Mouse (Mus musculus): ENCODE results near the gene Mreg. TPM values are rescaled to one million over a fixed set of nuclear protein-coding genes. Genes with fewer than 3 reads are reported as not detected.

Mreg gene
- polyA plus RNA-seq, 1 experiment from 2014 or later = 2.8 TPM

DNA sequence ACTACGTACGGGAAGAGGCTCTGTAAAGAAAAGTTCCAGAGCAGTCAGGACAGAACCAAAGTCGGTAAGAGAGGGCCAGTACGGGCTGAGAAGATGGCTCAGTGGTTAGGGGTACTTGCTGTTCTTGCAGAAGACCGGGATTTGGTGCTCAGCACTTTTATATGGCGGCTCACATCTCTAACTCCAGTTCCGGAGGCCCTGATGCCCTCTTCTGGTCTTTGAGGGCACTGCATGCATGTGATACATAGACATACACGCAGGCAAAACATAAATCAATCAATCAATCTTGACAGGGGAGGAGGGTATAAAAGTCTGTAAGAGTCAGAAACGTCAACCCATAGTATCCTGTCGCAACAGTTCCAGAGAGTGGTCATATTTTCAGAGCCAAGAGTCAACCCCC, 45.1 kb downstream of the Mreg start:
- no peak for ATAC-seq (ENCODE audit: insufficient number of reproducible peaks, insufficient read depth, low FRiP score, low TSS enrichment, low read depth)
- H3K4me1 ChIP-seq (replicated peaks) = no peaks in the 10 kb centered on the region
- no peaks in the 10 kb centered on the region for H3K27me3 ChIP-seq
- no peaks in the 10 kb centered on the region for H3K9me3 ChIP-seq
- no peak overlapping the region for H3K4me2 ChIP-seq
- H3K27ac ChIP-seq = no peak overlapping the region
- no peak overlapping the region for H3K9ac ChIP-seq (replicated peaks)
- no peaks in the 10 kb centered on the region for H3K36me3 ChIP-seq
- no peak overlapping the region for H3K4me3 ChIP-seq (replicated peaks)
- 94% methylated on average over 10 of the region's 10 CpGs for WGBS

DNA sequence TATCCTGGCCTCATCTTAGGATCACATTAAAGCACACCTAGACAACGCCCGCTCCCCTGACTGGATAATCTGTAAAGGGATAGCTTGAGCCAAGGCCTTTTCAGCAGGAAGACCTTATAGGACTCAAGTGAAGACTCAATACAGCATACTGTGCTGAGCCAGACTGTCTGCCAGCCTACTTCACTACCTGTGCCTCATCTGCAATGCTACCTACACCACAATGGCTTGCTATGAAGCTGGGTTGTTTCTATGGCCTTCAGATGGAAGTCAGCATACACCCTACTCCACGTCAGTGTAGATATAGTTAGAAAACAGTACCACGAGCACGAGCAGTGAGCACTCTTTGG, 45.7 kb downstream of the Mreg start:
- H3K9me3 ChIP-seq = no peaks in the 10 kb centered on the region
- H3K36me3 ChIP-seq = no peaks in the 10 kb centered on the region
- no peak overlapping the region for H3K4me2 ChIP-seq
- no peak overlapping the region for H3K27ac ChIP-seq
- no peak overlapping the region for H3K4me3 ChIP-seq (replicated peaks)
- no peaks in the 10 kb centered on the region for H3K4me1 ChIP-seq (replicated peaks)
- H3K27me3 ChIP-seq = no peaks in the 10 kb centered on the region
- ATAC-seq (ENCODE audit: insufficient number of reproducible peaks, insufficient read depth, low FRiP score, low TSS enrichment, low read depth) = no peak
- no peak overlapping the region for H3K9ac ChIP-seq (replicated peaks)
- WGBS = 97% methylated on average over 5 of the region's 5 CpGs

DNA sequence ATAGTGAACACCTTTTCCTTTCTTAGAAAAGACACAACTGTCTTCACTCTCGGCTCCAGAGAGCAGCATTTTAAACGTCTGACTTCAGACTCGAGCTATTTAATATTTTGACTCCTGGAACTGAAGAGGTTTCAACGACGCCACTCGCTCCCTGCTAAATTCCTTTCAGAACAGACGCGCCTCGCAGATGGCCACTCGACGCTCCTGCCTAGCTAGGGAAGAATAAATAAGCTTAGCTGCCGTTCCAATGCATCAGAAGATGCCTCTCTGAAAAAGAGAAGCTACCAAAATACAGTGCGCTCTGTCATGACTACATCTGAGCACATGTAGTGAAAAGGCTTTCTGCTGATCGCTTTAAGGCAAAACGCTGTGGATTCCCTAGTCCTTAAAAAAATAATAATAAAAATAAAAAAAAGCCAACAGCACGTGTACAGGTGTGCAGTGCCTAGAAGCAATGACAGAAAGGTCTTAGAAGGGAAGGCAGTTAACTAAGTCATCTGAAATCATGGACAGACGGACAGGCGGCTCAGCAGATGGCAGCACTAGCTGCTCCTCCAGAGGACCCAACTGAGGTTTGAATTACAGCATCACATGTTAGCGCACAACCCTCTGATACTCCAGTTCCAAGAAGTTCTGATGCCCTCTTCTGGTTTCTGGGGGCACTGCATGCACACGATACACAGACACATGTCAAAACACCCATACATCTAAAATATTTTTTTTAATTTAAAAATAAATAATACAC, 46.2 kb downstream of the Mreg start:
- no peak overlapping the region for H3K27ac ChIP-seq
- H3K4me3 ChIP-seq (replicated peaks) = no peak overlapping the region
- no peaks in the 10 kb centered on the region for H3K4me1 ChIP-seq (replicated peaks)
- no peaks in the 10 kb centered on the region for H3K9me3 ChIP-seq
- no peak overlapping the region for H3K4me2 ChIP-seq
- WGBS = 90% methylated on average over 20 of the region's 20 CpGs
- H3K9ac ChIP-seq (replicated peaks) = no peak overlapping the region
- H3K27me3 ChIP-seq = no peaks in the 10 kb centered on the region
- no peak for ATAC-seq (ENCODE audit: insufficient number of reproducible peaks, insufficient read depth, low FRiP score, low TSS enrichment, low read depth)
- H3K36me3 ChIP-seq = no peaks in the 10 kb centered on the region

DNA sequence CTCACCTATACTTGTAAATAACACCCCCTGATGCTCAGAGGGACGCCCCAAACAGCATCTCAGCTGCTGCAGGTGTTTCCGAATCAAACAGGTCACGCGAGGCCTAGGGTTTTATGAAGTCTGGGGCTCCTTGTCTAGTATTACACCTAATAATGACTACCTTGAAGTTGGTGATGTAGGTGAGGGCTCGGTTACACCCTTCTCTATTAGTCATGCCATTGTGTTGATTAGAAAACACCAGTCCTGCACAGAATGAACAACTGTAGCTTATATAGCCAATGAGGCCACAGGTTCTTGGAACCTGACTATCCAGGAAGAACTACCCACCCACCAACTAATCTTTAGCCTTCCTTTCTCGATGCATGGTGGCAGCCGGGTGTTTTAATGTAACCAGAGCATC, 51.8 kb downstream of the Mreg start:
- Histone ChIP-seq H3K4me2 (no peak overlapping the region), H3K27ac (no peak overlapping the region), H3K27me3 (no peaks in the 10 kb centered on the region), H3K36me3 (no peaks in the 10 kb centered on the region), H3K4me3 (replicated peaks) (no peak overlapping the region), H3K9ac (replicated peaks) (no peak overlapping the region), H3K9me3 (no peaks in the 10 kb centered on the region), H3K4me1 (replicated peaks) (no peaks in the 10 kb centered on the region)
- 81% methylated on average over 7 of the region's 7 CpGs for WGBS
- ATAC-seq (ENCODE audit: insufficient number of reproducible peaks, insufficient read depth, low FRiP score, low TSS enrichment, low read depth) = no peak

DNA sequence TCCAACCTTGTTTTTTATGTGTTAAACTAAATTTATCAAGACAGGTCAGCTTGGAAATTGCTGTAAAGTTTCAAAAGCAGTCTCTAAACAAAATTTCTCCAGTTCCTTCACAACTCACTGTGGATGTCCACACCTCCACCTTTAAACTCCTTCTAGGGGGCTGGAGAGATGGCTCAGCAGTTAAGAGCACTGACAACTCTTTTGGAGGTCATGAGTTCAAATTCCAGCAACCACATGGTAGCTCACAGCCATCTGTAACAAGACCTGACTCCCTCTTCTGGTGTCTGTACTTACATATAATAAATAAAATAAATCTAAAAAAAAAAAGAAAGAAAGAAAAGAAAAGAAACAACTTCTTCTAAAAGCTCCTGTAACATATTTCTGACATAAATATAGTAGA, 67.1 kb downstream of the Mreg start:
- H3K27ac ChIP-seq = no peak overlapping the region
- ATAC-seq (ENCODE audit: insufficient number of reproducible peaks, insufficient read depth, low FRiP score, low TSS enrichment, low read depth) = no peak
- H3K4me3 ChIP-seq (replicated peaks) = no peak overlapping the region
- H3K9ac ChIP-seq (replicated peaks) = no peak overlapping the region
- no peaks in the 10 kb centered on the region for H3K9me3 ChIP-seq
- H3K4me1 ChIP-seq (replicated peaks) = no peaks in the 10 kb centered on the region
- no peaks in the 10 kb centered on the region for H3K27me3 ChIP-seq
- H3K36me3 ChIP-seq = no peaks in the 10 kb centered on the region
- H3K4me2 ChIP-seq = no peak overlapping the region

DNA sequence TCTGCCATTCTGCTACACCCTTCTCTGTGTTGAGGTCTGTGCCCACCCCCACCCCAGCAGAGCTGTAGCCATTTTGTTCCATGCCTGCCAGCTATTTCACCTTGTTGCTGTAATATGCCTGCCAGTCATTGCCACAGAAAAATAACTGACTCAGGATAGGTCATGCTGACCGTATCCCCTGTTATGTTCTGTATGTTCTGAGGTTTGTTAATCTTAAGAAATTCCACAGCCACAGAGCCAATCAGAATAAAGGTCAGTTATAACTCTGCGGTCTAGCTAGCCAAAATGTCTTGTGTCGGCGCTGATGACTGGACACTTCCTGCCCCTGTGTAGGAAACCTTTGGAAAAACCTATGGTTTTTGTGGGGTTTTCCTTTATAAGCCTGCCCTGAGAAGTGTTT, 67.7 kb downstream of the Mreg start:
- Histone ChIP-seq H3K4me1 (replicated peaks) (no peaks in the 10 kb centered on the region), H3K4me2 (no peak overlapping the region), H3K9ac (replicated peaks) (no peak overlapping the region), H3K36me3 (no peaks in the 10 kb centered on the region), H3K27me3 (no peaks in the 10 kb centered on the region), H3K27ac (no peak overlapping the region), H3K4me3 (replicated peaks) (no peak overlapping the region), H3K9me3 (no peaks in the 10 kb centered on the region)
- WGBS = 86% methylated on average over 4 of the region's 4 CpGs
- ATAC-seq (ENCODE audit: insufficient number of reproducible peaks, insufficient read depth, low FRiP score, low TSS enrichment, low read depth) = no peak

DNA sequence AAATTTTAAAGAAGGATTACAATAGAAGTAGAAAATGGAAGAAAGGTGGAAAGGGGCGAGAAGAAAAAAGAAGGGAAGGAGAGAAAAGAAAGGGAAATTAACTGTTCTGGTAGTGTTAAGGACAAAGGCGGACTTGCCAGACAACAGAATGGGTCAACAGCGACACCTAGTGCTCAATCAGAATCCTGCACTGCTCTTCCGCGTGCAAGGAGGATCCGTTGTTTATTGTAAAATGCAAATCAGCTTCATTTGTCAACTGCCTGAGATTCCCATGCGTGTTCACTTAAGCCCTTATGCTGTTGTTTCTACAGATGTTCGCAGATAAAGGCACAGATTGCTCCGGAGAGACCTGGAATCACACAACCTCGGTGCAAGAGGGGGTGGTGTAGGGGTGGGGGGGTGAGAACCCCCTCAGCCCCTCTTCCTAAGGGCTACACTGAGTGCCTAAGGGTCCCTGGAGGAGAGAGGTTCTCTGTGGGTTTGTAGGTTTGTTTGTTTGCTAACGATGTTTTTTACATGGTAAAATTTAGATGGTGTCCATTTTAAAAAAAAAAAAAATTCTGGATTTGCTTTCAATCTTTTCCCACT, 70.1 kb downstream of the Mreg start:
- 5% methylated on average over 11 of the region's 11 CpGs for WGBS
- Histone ChIP-seq H3K9me3 (no peaks in the 10 kb centered on the region), H3K9ac (replicated peaks) (peak overlapping the region; percentile 38; the same call in 1 of the 2 replicates), H3K36me3 (no peaks in the 10 kb centered on the region), H3K27ac (no peak overlapping the region), H3K4me3 (replicated peaks) (peak overlapping the region; percentile 30), H3K4me2 (peak overlapping the region; percentile 50), H3K4me1 (replicated peaks) (no peaks in the 10 kb centered on the region), H3K27me3 (no peaks in the 10 kb centered on the region)
- no peak for ATAC-seq (ENCODE audit: insufficient number of reproducible peaks, insufficient read depth, low FRiP score, low TSS enrichment, low read depth)

DNA sequence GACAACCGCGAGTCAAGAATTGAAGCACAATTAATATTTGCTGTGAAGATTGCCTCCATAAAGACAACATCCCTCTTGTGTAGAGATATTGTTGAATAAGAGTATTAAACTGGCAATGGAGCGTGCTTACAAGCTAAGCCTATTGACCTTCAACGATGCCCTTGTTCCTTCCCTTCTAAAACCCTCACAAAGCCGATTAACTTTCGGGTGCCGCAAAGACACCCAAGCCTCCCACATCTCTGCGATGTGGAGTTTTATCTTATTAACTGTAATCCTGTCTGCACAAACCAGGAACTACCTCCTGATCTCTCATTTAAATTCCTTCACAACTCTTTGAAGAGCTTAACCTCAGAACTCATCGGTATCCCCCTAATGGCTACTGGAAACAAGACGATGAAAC, 76.0 kb downstream of the Mreg start:
- Histone ChIP-seq H3K36me3 (no peaks in the 10 kb centered on the region), H3K4me3 (replicated peaks) (no peak overlapping the region), H3K9ac (replicated peaks) (no peak overlapping the region), H3K9me3 (peaks cover 7% of the 10 kb centered on the region; the same call in 1 of the 2 replicates), H3K27ac (no peak overlapping the region), H3K27me3 (no peaks in the 10 kb centered on the region), H3K4me2 (no peak overlapping the region), H3K4me1 (replicated peaks) (no peaks in the 10 kb centered on the region)
- WGBS = 93% methylated on average over 10 of the region's 10 CpGs
- ATAC-seq (ENCODE audit: insufficient number of reproducible peaks, insufficient read depth, low FRiP score, low TSS enrichment, low read depth) = no peak

DNA sequence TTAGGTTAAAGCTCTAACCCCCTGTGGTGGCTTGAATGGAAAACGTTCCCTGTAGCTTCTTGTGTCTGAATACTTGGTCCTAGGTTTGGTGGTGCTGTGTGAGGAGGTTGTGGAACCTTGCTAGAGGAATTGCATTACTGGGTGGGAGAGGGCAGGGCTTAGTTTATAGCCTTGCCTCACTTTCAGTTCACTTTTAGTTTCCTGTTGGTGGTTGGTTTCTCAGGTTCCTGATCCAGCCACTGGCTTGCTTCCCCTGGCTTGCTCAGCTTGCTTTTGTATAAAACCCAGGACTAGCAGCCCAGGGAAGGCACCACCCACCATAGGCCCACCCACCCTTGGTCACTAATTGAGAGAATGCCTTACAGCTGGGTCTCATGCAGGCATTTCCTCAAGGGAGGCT, 77.6 kb downstream of the Mreg start:
- no peaks in the 10 kb centered on the region for H3K4me1 ChIP-seq (replicated peaks)
- H3K4me2 ChIP-seq = no peak overlapping the region
- H3K9me3 ChIP-seq = peaks cover 7% of the 10 kb centered on the region; the same call in 1 of the 2 replicates
- no peaks in the 10 kb centered on the region for H3K27me3 ChIP-seq
- no peak for ATAC-seq (ENCODE audit: insufficient number of reproducible peaks, insufficient read depth, low FRiP score, low TSS enrichment, low read depth)
- no peaks in the 10 kb centered on the region for H3K36me3 ChIP-seq
- WGBS = 75% methylated on average over 1 of the region's 1 CpGs
- no peak overlapping the region for H3K9ac ChIP-seq (replicated peaks)
- H3K27ac ChIP-seq = no peak overlapping the region
- H3K4me3 ChIP-seq (replicated peaks) = no peak overlapping the region

DNA sequence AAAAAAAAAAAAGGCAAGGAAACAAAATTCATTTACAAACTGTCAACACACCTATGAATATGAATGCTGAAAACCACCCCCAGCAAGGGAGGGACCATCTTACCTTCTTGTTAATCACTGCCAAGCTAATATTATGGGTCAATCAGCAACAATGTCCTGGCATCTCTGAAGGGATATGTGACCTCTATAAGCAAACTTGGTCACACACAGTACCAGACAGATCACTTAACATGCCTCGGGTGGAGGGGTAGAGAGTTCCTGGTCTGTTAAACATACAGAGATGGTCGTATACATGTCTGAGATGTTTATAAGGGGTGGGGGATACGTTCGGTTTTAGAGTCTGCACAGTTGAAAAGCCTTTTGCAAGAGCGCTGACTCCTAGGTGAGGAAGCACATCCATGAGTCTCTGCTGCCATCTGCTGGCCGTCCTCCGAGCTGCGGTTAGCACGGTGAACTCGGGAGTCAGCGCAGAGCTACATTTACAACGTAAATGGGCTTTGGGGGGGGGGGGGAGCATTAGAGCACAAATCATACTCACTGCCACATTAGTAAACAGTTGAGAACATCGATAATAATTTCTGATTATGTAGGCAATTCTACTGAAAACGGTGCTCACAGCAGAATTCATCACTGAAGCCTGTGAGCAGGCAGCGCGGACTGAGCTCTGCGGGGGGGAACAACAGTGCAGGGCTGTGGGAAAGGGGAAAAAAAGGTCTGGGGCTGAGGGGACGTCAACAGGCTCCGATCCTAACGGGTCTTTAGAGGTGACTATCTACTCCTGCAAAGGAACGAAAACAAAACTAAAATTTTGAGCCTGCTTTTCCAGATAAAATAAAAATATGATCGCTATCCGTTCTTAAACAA, 88.4 kb downstream of the Mreg start:
- Histone ChIP-seq H3K27ac (no peak overlapping the region), H3K27me3 (no peaks in the 10 kb centered on the region), H3K9ac (replicated peaks) (no peak overlapping the region), H3K9me3 (no peaks in the 10 kb centered on the region), H3K4me2 (peak overlapping the region; percentile 18; the same call in 1 of the 2 replicates), H3K4me1 (replicated peaks) (no peaks in the 10 kb centered on the region), H3K36me3 (no peaks in the 10 kb centered on the region), H3K4me3 (replicated peaks) (no peak overlapping the region)
- WGBS = 30% methylated on average over 23 of the region's 23 CpGs
- peak; percentile 87 for ATAC-seq (ENCODE audit: insufficient number of reproducible peaks, insufficient read depth, low FRiP score, low TSS enrichment, low read depth)

DNA sequence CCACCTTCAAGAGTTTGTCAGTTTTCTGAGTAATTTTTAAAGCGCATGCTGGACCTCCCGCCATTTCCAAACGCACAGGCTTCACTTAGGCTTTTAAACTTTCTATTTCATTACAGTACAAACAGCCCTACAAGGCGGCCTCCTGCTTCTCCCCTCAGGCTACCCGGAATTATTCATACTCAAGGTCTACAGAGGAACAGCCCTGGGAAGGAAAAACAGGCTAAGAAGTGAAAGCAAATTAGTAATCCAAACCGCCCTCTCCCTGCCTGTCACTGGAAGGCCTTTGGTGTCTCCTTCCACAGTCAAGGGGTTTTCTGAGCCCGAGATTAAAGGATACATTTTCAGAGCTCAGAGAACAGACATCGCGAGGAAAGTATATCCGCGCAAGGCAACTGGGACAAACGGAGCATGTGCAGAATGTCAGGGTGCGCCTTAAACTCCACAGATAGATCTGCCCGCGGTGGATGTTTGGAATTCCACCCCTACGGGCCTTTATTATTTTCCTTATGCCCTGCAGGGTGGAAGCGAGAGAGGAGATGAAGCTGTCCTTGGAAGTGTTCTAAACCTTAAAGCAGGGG, 90.4 kb downstream of the Mreg start:
- Histone ChIP-seq H3K36me3 (no peaks in the 10 kb centered on the region), H3K27me3 (no peaks in the 10 kb centered on the region), H3K27ac (no peak overlapping the region), H3K9ac (replicated peaks) (no peak overlapping the region), H3K9me3 (no peaks in the 10 kb centered on the region), H3K4me3 (replicated peaks) (no peak overlapping the region), H3K4me1 (replicated peaks) (no peaks in the 10 kb centered on the region), H3K4me2 (no peak overlapping the region)
- ATAC-seq (ENCODE audit: insufficient number of reproducible peaks, insufficient read depth, low FRiP score, low TSS enrichment, low read depth) = no peak
- WGBS = 79% methylated on average over 17 of the region's 17 CpGs

Data from limb, embryonic 12.5 days (tissue).